Mouse (Mus musculus) liver, embryonic 14.5 days (tissue): ENCODE measurements around the gene Tmprss4. TPM values are rescaled to one million over a fixed set of nuclear protein-coding genes. Genes with fewer than 3 reads are reported as not detected.

Experiments used
- ATAC-seq: fragments of 200-750 bp; cut with Nextera tagmentation; 2 replicates; pipeline ENCODE4 v1.8.0; 2017; ENCODE audit warnings: moderate number of reproducible peaks, mild to moderate bottlenecking, moderate library complexity; ENCODE audit not compliant: insufficient read depth
- DNase-seq, 3 experiments: peaks; one replicate each; pipeline ENCODE4 v3.0.0-alpha.2; 2012 to 2013; ENCODE audit warnings: low read depth in 3 of 3, low spot score in 3 of 3
- H3K27ac ChIP-seq: fragments of 300-500 bp; sonication (generic); 2 replicates; pipeline ENCODE4 v1.5.1; 2014; ENCODE audit warnings: moderate library complexity, mild to moderate bottlenecking, control low read depth, inconsistent platforms
- H3K27me3 ChIP-seq: fragments of 300-500 bp; sonication (generic); 2 replicates; pipeline ENCODE4 v1.6.1; 2014; ENCODE audit warnings: mild to moderate bottlenecking, low read length, moderate library complexity; ENCODE audit not compliant: control insufficient read depth, insufficient read depth
- H3K36me3 ChIP-seq: fragments of 300-500 bp; sonication (generic); replicated peaks from 2 replicates; pipeline ENCODE4 v1.6.1; 2014; ENCODE audit warnings: low read depth; ENCODE audit not compliant: control insufficient read depth, insufficient read depth
- H3K4me1 ChIP-seq, 2 experiments: fragments of 200-500 bp in 1 of 2; fragments of 300-500 bp in 1 of 2; sonication (generic) in 1 of 2; replicated peaks; 2 replicates each; pipeline ENCODE4 v1.6.1; 2012 to 2014; ENCODE audit warnings: antibody characterized with exemption in 1 of 2, inconsistent platforms in 1 of 2, low read length in 1 of 2; ENCODE audit not compliant: control insufficient read depth in 2 of 2, insufficient read depth in 2 of 2
- H3K4me2 ChIP-seq: fragments of 300-500 bp; sonication (generic); 2 replicates; pipeline ENCODE4 v1.6.1; 2014; ENCODE audit warnings: low read depth, mild to moderate bottlenecking, control low read depth, moderate library complexity
- H3K4me3 ChIP-seq, 2 experiments: fragments of 200-500 bp in 1 of 2; fragments of 300-500 bp in 1 of 2; sonication (generic) in 1 of 2; 2 replicates each; pipeline ENCODE4 v1.5.1; 2012 to 2014; ENCODE audit warnings: low read depth in 2 of 2, low read length in 2 of 2, mild to moderate bottlenecking in 2 of 2, control low read depth in 1 of 2, inconsistent platforms in 1 of 2, moderate library complexity in 1 of 2; ENCODE audit not compliant: insufficient read depth in 1 of 2
- H3K9ac ChIP-seq: fragments of 300-500 bp; sonication (generic); replicated peaks from 2 replicates; pipeline ENCODE4 v1.6.1; 2014; ENCODE audit warnings: mild to moderate bottlenecking, control low read depth, moderate library complexity
- H3K9me3 ChIP-seq: fragments of 300-500 bp; sonication (generic); 2 replicates; pipeline ENCODE4 v1.6.1; 2016; ENCODE audit warnings: low read length, mixed read lengths; ENCODE audit not compliant: control insufficient read depth
- CTCF ChIP-seq: IDR thresholded peaks from 2 replicates; pipeline ENCODE4 v1.5.1; 2016; ENCODE audit warnings: antibody characterized with exemption, low read depth, control low read depth
- EP300 ChIP-seq: IDR thresholded peaks from 2 replicates; pipeline ENCODE4 v1.6.1; 2016; ENCODE audit warnings: antibody characterized with exemption, low read depth
- WGBS: fragments of 180-500 bp; shearing (Covaris S2); extraction: QIAGEN DNeasy Blood & Tissue Kit; methylation state at CpG from one replicate; pipeline ENCODE4 v1.1.7; 2014; ENCODE audit not compliant: insufficient replicate concordance; 5-methylcytosine and 5-hydroxymethylcytosine counted together
- polyA plus RNA-seq, 2 experiments: library from polyadenylated mRNA; depleted of rRNA in 1 of 2; stranded (reverse) in 1 of 2; unstranded in 1 of 2; fragments of >200 nt; fragmentation: Nextera tagmentation in 1 of 2; extraction: Ambion mirVana in 1 of 2; gene quantifications; 2 replicates each; pipeline versions ENCODE4 v1.2.1 to v1.2.3; 2012 to 2014

Gene Tmprss4
- polyA plus RNA-seq, 2 experiments = 0.05 to 0.06 TPM

DNA sequence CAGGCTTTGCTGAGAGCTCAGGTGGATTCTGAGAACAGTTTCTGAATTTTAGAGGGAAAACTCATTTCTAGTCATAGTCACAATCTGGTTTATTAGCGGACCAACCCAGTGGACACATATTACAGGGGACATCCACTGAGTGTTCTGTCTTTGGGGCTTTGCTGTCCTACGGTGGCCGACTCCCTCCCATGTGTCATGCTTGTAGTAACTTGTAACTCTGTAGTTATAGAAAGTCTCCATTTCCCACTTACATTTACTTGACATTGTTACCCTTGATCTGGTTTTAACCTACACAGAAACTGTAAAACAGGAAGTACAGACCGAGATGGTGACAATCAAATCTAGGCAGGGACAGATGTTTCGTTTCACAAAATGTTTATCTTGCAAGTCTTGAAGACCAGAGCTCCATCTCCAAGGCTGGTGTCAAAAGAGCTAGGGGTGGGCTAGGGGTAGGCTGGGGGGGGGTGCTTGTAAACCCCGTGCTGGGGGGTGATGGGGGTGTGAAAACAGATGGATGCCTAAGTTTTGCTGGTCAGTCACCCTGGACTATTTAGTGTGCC lies 31.9 kb upstream of the Tmprss4 start:
- H3K27ac ChIP-seq = no peak overlapping the region

DNA sequence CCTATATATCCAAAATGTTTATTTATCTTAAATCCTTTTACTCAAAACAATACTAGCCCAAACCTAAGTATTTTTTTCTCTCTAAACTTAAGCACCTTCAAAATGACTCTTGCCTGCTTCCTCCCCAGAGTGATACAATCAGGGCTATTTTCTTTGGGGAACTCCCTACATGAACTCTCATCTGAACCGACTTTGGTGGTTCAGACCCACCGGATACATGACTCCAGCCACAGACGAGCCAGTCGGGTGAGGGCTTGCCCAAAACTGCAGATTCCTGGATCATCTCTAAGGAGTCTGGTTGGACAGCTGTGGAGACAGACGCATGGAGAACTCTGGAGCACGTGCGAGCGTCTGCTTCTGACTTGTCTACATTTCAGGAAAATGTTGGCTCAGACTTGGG lies 25.5 kb upstream of the Tmprss4 start:
- H3K4me1 ChIP-seq = no peaks in the 10 kb centered on the region
- H3K27ac ChIP-seq = no peak overlapping the region
- no peaks in the 10 kb centered on the region for H3K9me3 ChIP-seq
- H3K36me3 ChIP-seq = no peaks in the 10 kb centered on the region
- no peak overlapping the region for H3K4me2 ChIP-seq
- H3K27me3 ChIP-seq = no peaks in the 10 kb centered on the region
- H3K9ac ChIP-seq = no peak overlapping the region
- H3K4me3 ChIP-seq = no peak overlapping the region
- WGBS = 51% methylated on average over 8 of the region's 8 CpGs
- TF ChIP-seq EP300 (no peak), CTCF (no peak)
- no peak for ATAC-seq
- DNase-seq = no peak

More for the DNA sequence above, 31.9 kb upstream of the Tmprss4 start:
- H3K27me3 ChIP-seq = no peaks in the 10 kb centered on the region
- TF ChIP-seq EP300 (no peak), CTCF (no peak)
- no peaks in the 10 kb centered on the region for H3K36me3 ChIP-seq
- no peak overlapping the region for H3K4me2 ChIP-seq
- no peaks in the 10 kb centered on the region for H3K9me3 ChIP-seq
- H3K4me3 ChIP-seq = no peak overlapping the region
- DNase-seq (no peak), ATAC-seq (no peak)
- 25% methylated on average over 6 of the region's 6 CpGs for WGBS
- no peaks in the 10 kb centered on the region for H3K4me1 ChIP-seq
- H3K9ac ChIP-seq = no peak overlapping the region

DNA sequence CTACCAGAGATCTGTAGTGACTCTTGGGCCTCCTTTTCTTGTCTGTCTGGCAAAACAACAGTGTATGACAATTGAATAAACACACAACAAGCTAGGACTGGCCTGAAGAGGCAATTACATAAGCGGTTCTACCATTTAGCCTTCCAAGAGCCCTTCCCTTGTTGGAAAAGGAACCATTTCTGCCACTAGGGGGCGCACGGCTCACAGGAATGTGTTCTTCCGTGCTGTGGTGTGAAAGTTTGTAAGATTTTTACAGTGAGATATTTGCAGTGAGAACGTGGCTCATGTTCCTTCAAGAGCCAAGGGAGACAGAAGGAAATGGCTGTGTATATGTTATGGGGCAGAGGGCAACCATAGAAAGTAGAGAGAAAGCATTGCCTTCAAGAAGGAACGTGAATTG lies 17.7 kb upstream of the Tmprss4 start:
- Histone ChIP-seq H3K27me3 (no peaks in the 10 kb centered on the region), H3K9ac (no peak overlapping the region), H3K27ac (no peak overlapping the region), H3K4me2 (no peak overlapping the region), H3K9me3 (no peaks in the 10 kb centered on the region), H3K4me3 (no peak overlapping the region), H3K4me1 (0 out of 4 replicates have a peak, but pooled peaks cover 0 to 2% of the 10 kb centered on the region in 2 experiments), H3K36me3 (no peaks in the 10 kb centered on the region)
- TF ChIP-seq CTCF = peak; percentile 90
- no peak for TF ChIP-seq EP300
- ATAC-seq (no peak), DNase-seq (peak; percentile 42 to 46 (median 44))
- 13% methylated on average over 6 of the region's 6 CpGs for WGBS

GRCm38 (mm10) chr9:45219644-45220043 lies 15.8 kb upstream of the Tmprss4 start:
- no peak for TF ChIP-seq EP300
- ATAC-seq (no peak), DNase-seq (no peak)
- no peak overlapping the region for H3K4me2 ChIP-seq
- H3K4me3 ChIP-seq = no peak overlapping the region
- H3K27ac ChIP-seq = no peak overlapping the region
- H3K9me3 ChIP-seq = no peaks in the 10 kb centered on the region
- no peaks in the 10 kb centered on the region for H3K36me3 ChIP-seq
- 0 out of 4 replicates have a peak, but pooled peaks cover 0 to 2% of the 10 kb centered on the region in 2 experiments for H3K4me1 ChIP-seq
- H3K9ac ChIP-seq = no peak overlapping the region
- H3K27me3 ChIP-seq = no peaks in the 10 kb centered on the region
- 20% methylated on average over 3 of the region's 3 CpGs for WGBS

DNA sequence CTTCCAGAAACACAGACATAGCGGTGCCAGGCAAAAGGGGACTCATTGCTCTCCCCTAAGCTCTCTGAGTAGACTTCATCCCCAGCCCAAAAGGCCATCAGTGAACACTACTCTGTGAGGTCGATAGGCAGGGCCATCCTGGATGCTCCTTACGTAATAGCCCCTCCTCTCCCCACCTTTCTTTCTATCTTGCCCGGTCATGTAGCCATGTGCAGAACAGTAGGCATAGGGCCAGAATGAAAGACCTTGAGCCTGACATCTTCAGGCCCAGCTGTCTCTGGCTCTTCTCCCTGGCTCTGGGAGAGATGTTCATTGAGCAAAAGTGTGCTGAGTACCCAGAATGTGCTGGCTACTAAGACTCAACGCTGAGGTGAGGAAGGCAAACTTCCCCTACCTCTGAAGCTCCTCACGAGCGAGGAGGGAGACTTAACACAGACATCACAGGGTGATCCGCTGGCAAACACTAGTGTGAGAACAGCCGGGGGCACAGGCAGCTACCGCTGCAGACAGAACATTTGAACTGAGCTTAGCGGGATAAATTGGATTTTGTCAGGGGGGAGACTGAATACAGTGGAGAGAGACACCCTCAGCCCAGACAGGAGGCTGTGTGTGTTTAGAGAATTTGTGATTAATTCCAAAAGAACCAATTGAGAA lies 11.8 kb upstream of the Tmprss4 start:
- TF ChIP-seq EP300 = no peak
- Histone ChIP-seq H3K9ac (no peak overlapping the region), H3K36me3 (no peaks in the 10 kb centered on the region), H3K9me3 (no peaks in the 10 kb centered on the region), H3K4me1 (no peaks in the 10 kb centered on the region), H3K4me2 (no peak overlapping the region), H3K4me3 (no peak overlapping the region), H3K27ac (no peak overlapping the region), H3K27me3 (no peaks in the 10 kb centered on the region)
- ATAC-seq = no peak
- DNase-seq = no peak
- WGBS = 46% methylated on average over 11 of the region's 11 CpGs
